Mouse (Mus musculus): ENCODE data around the gene Col4a4. TPM values are rescaled to one million over a fixed set of nuclear protein-coding genes. Genes with fewer than 3 reads are reported as not detected.
A peak's percentile ranks its signal among the peaks of the same experiment; 100 is the strongest.

Gene Col4a4
- polyA plus RNA-seq, 1 experiment from 2014 or later: 0.03 TPM

DNA sequence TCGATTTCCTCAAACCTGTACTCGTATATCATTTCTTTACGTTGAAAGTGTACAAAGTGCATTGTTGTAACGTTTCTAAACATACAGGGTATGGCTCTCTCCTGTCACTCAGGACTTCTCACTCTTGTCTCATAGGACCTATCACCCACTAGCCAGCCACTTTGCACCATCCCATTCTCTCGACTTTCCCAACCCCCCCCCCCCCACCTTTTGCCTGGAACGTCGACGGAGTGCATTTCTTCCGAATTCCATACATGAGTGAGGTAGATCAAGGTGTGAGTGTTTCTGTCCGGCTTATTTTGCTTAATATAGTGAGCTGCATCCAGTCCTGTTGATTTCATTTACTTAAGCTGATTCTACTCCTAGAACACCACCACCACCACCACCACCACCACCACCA lies 9.3 kb downstream of the Col4a4 start:
- Histone ChIP-seq H3K4me2 (no peak overlapping the region), H3K9ac (no peak overlapping the region), H3K27ac (no peak overlapping the region), H3K36me3 (no peaks in the 10 kb centered on the region), H3K27me3 (no peaks in the 10 kb centered on the region), H3K9me3 (replicated peaks) (no peaks in the 10 kb centered on the region), H3K4me1 (replicated peaks) (no peaks in the 10 kb centered on the region), H3K4me3 (replicated peaks) (no peak overlapping the region)
- DNase-seq (no peak), ATAC-seq (ENCODE audit: low read depth) (no peak)
- WGBS (ENCODE audit: insufficient replicate concordance): 71% methylated on average over 10 of the region's 10 CpGs

- ATAC-seq (ENCODE audit: low read depth) (no peak), DNase-seq (no peak)
- Histone ChIP-seq H3K36me3 (no peaks in the 10 kb centered on the region), H3K4me2 (no peak overlapping the region), H3K4me1 (replicated peaks) (no peaks in the 10 kb centered on the region), H3K27ac (no peak overlapping the region), H3K9me3 (replicated peaks) (no peaks in the 10 kb centered on the region), H3K4me3 (replicated peaks) (no peak overlapping the region), H3K9ac (no peak overlapping the region), H3K27me3 (no peaks in the 10 kb centered on the region)
- 55% methylated on average over 2 of the region's 2 CpGs for WGBS (ENCODE audit: insufficient replicate concordance)
These were observed 10.5 kb downstream of the Col4a4 start for GRCm38 (mm10) chr1:82576182-82576581.

DNA sequence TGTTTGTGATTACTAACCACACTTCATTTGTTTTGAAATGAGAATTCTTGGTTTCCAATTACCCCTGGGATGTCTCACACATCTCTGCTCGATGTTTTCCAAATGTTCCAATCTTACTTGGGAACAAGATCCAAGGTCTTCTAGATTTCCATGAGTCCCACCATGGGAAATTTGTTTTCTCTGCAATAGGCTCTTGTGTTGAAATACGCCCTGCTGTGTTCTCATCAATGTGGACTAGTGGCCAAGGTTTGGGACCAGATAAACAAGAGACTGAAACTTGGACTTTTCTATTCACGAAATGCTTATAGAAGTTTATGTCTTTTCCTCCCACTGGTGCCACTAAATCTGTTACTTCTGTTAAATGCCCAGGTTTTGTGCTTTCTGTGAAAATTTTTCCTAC lies 11.0 kb downstream of the Col4a4 start:
- H3K4me1 ChIP-seq (replicated peaks): no peaks in the 10 kb centered on the region
- no peak overlapping the region for H3K4me3 ChIP-seq (replicated peaks)
- 58% methylated on average over 3 of the region's 3 CpGs for WGBS (ENCODE audit: insufficient replicate concordance)
- no peak for DNase-seq
- no peak for ATAC-seq (ENCODE audit: low read depth)
- no peaks in the 10 kb centered on the region for H3K27me3 ChIP-seq
- H3K27ac ChIP-seq: no peak overlapping the region
- H3K4me2 ChIP-seq: no peak overlapping the region
- no peak overlapping the region for H3K9ac ChIP-seq
- H3K36me3 ChIP-seq: no peaks in the 10 kb centered on the region
- H3K9me3 ChIP-seq (replicated peaks): no peaks in the 10 kb centered on the region

- no peak overlapping the region for H3K27ac ChIP-seq
- no peak overlapping the region for H3K4me2 ChIP-seq
- WGBS (ENCODE audit: insufficient replicate concordance): 33% methylated on average over 1 of the region's 1 CpGs
- H3K9ac ChIP-seq: no peak overlapping the region
- ATAC-seq (ENCODE audit: low read depth) (no peak), DNase-seq (no peak)
- H3K4me3 ChIP-seq (replicated peaks): no peak overlapping the region
- H3K36me3 ChIP-seq: no peaks in the 10 kb centered on the region
- no peaks in the 10 kb centered on the region for H3K9me3 ChIP-seq (replicated peaks)
- no peaks in the 10 kb centered on the region for H3K27me3 ChIP-seq
- no peaks in the 10 kb centered on the region for H3K4me1 ChIP-seq (replicated peaks)
These were observed 14.9 kb downstream of the Col4a4 start for GRCm38 (mm10) chr1:82571758-82572157.

GRCm38 (mm10) chr1:82569405-82569804 lies 17.2 kb downstream of the Col4a4 start:
- Histone ChIP-seq H3K36me3 (no peaks in the 10 kb centered on the region), H3K27me3 (no peaks in the 10 kb centered on the region), H3K9ac (no peak overlapping the region), H3K9me3 (replicated peaks) (no peaks in the 10 kb centered on the region), H3K4me1 (replicated peaks) (no peaks in the 10 kb centered on the region), H3K4me3 (replicated peaks) (no peak overlapping the region), H3K27ac (no peak overlapping the region), H3K4me2 (no peak overlapping the region)
- WGBS (ENCODE audit: insufficient replicate concordance): 55% methylated on average over 4 of the region's 4 CpGs
- no peak for DNase-seq
- no peak for ATAC-seq (ENCODE audit: low read depth)

- no peak for ATAC-seq (ENCODE audit: low read depth)
- H3K9me3 ChIP-seq (replicated peaks): no peaks in the 10 kb centered on the region
- 46% methylated on average over 4 of the region's 4 CpGs for WGBS (ENCODE audit: insufficient replicate concordance)
These were observed 26.4 kb downstream of the Col4a4 start for GRCm38 (mm10) chr1:82560223-82560622.

GRCm38 (mm10) chr1:82554889-82555288 lies 31.8 kb downstream of the Col4a4 start:
- Histone ChIP-seq H3K4me3 (replicated peaks) (no peak overlapping the region), H3K9me3 (replicated peaks) (no peaks in the 10 kb centered on the region), H3K4me1 (replicated peaks) (no peaks in the 10 kb centered on the region), H3K27me3 (no peaks in the 10 kb centered on the region), H3K9ac (no peak overlapping the region), H3K27ac (no peak overlapping the region), H3K4me2 (no peak overlapping the region), H3K36me3 (no peaks in the 10 kb centered on the region)
- 56% methylated on average over 5 of the region's 5 CpGs for WGBS (ENCODE audit: insufficient replicate concordance)
- no peak for ATAC-seq (ENCODE audit: low read depth)
- DNase-seq: no peak

More at GRCm38 (mm10) chr1:82560223-82560622, 26.4 kb downstream of the Col4a4 start:
- H3K4me3 ChIP-seq (replicated peaks): no peak overlapping the region
- no peak overlapping the region for H3K27ac ChIP-seq
- no peak for DNase-seq
- no peaks in the 10 kb centered on the region for H3K27me3 ChIP-seq
- no peak overlapping the region for H3K4me2 ChIP-seq
- no peaks in the 10 kb centered on the region for H3K36me3 ChIP-seq
- no peak overlapping the region for H3K9ac ChIP-seq
- no peaks in the 10 kb centered on the region for H3K4me1 ChIP-seq (replicated peaks)

GRCm38 (mm10) chr1:82554443-82554850 lies 32.2 kb downstream of the Col4a4 start:
- no peaks in the 10 kb centered on the region for H3K9me3 ChIP-seq (replicated peaks)
- H3K36me3 ChIP-seq: no peaks in the 10 kb centered on the region
- no peak overlapping the region for H3K4me3 ChIP-seq (replicated peaks)
- no peaks in the 10 kb centered on the region for H3K4me1 ChIP-seq (replicated peaks)
- H3K27ac ChIP-seq: no peak overlapping the region
- H3K4me2 ChIP-seq: no peak overlapping the region
- H3K9ac ChIP-seq: no peak overlapping the region
- DNase-seq (peak; percentile 3), ATAC-seq (ENCODE audit: low read depth) (0 out of 2 replicates have a peak, but pooled peaks have one; percentile 26)
- WGBS (ENCODE audit: insufficient replicate concordance): 36% methylated on average over 6 of the region's 6 CpGs
- no peaks in the 10 kb centered on the region for H3K27me3 ChIP-seq

DNA sequence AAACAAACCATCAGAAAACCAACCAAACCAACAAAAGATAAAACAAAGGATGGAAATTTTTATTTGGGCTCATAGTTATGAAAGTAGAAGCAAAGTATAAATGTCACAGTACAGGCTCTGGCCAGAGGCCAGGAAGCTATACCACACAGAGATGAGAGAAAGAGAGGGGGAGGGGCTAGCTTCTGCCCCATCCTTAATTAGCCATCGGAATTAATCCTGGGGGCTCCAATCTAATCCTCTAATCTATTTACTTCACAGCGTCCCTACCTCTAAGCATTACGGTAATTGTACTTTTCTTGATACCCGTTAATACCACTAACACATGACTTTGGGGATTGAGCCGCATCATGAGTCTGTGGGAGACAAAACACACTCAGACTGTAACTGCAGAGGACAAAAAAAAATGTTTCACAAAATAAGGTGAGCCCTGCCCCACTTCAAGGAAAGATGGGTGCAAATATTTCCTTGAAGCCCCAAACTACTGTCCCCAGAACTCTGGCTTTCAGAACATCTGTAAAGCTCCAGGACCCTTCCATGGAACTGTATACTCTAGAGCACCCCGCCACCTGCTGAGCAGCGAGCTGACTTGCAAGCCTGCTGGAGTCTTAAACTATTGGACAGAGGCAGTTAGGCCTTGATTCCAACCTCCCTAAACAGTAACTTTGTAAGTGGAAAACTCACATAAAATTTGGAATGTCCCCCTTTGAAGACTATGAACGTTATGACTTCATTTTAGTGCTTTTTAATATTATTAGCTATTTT lies 41.3 kb downstream of the Col4a4 start:
- DNase-seq (no peak), ATAC-seq (ENCODE audit: low read depth) (no peak)
- Histone ChIP-seq H3K36me3 (no peaks in the 10 kb centered on the region), H3K9ac (no peak overlapping the region), H3K4me1 (replicated peaks) (no peaks in the 10 kb centered on the region), H3K4me2 (no peak overlapping the region), H3K27ac (no peak overlapping the region), H3K4me3 (replicated peaks) (no peak overlapping the region), H3K9me3 (replicated peaks) (no peaks in the 10 kb centered on the region), H3K27me3 (no peaks in the 10 kb centered on the region)
- 71% methylated on average over 8 of the region's 8 CpGs for WGBS (ENCODE audit: insufficient replicate concordance)

DNA sequence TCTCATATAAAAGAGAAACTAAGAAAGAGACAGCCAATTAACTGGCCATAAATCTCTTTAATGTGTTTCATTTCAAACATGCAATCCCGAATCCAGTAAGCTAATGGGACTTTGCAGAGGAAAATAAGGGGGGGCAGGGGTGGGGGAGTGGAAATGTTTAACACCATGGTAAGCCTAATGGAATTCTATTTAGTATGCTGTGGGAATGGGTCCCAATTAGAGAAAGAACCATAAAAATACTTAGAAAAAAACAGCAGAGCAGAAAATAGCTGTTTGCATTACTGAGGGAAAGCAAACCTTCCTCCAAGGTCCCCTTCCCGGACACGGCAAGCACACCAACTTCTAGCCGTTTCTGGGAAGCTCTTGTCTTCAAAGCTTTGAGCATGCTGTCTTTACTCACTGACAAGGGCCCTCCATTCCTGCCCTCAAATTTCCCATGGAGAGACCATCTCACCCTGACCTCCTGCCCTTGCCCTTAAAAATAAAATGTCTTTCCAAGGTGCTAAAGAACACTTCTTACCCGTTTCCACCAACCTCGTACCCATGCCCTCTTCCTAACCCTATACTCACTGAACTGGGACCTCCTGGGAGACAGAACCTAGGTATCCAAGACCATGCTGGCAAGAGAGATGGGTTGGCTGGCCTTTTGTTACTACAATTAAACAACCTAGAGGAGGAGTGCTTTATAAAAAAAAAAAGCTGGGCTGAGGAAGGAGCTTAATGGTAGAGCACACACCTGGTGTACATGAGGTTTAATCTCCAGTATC lies 42.0 kb downstream of the Col4a4 start:
- no peak overlapping the region for H3K4me3 ChIP-seq (replicated peaks)
- no peaks in the 10 kb centered on the region for H3K9me3 ChIP-seq (replicated peaks)
- no peaks in the 10 kb centered on the region for H3K4me1 ChIP-seq (replicated peaks)
- no peak overlapping the region for H3K9ac ChIP-seq
- ATAC-seq (ENCODE audit: low read depth): no peak
- no peak for DNase-seq
- no peak overlapping the region for H3K4me2 ChIP-seq
- 61% methylated on average over 6 of the region's 6 CpGs for WGBS (ENCODE audit: insufficient replicate concordance)
- H3K27ac ChIP-seq: no peak overlapping the region
- H3K36me3 ChIP-seq: no peaks in the 10 kb centered on the region
- no peaks in the 10 kb centered on the region for H3K27me3 ChIP-seq

- H3K27me3 ChIP-seq: no peaks in the 10 kb centered on the region
- H3K4me3 ChIP-seq (replicated peaks): no peak overlapping the region
- ATAC-seq (ENCODE audit: low read depth) (no peak), DNase-seq (no peak)
- H3K27ac ChIP-seq: no peak overlapping the region
- no peak overlapping the region for H3K4me2 ChIP-seq
- no peak overlapping the region for H3K9ac ChIP-seq
- WGBS (ENCODE audit: insufficient replicate concordance): 80% methylated on average over 2 of the region's 2 CpGs
- H3K4me1 ChIP-seq (replicated peaks): no peaks in the 10 kb centered on the region
- no peaks in the 10 kb centered on the region for H3K36me3 ChIP-seq
- H3K9me3 ChIP-seq (replicated peaks): no peaks in the 10 kb centered on the region
These were observed 42.7 kb downstream of the Col4a4 start for GRCm38 (mm10) chr1:82543934-82544333.

GRCm38 (mm10) chr1:82540056-82540455 lies 46.6 kb downstream of the Col4a4 start:
- Histone ChIP-seq H3K4me3 (replicated peaks) (no peak overlapping the region), H3K36me3 (no peaks in the 10 kb centered on the region), H3K9ac (no peak overlapping the region), H3K4me1 (replicated peaks) (no peaks in the 10 kb centered on the region), H3K4me2 (no peak overlapping the region), H3K9me3 (replicated peaks) (no peaks in the 10 kb centered on the region), H3K27me3 (no peaks in the 10 kb centered on the region), H3K27ac (no peak overlapping the region)
- 55% methylated on average over 5 of the region's 5 CpGs for WGBS (ENCODE audit: insufficient replicate concordance)
- ATAC-seq (ENCODE audit: low read depth) (no peak), DNase-seq (no peak)
